Mouse (Mus musculus): ENCODE measurements at regions not wholly inside any gene's neighbourhood (a gene's known extent, or its start where the extent isn't known, plus 50 kb on each side); places are given as distances from the start of the nearest gene placed in this dataset.

GRCm38 (mm10) chr10:66102103-66102502 lies 993.8 kb upstream of the Jmjd1c start:
- no peak for DNase-seq (ENCODE audit: low spot score in 2 of 2)

DNA sequence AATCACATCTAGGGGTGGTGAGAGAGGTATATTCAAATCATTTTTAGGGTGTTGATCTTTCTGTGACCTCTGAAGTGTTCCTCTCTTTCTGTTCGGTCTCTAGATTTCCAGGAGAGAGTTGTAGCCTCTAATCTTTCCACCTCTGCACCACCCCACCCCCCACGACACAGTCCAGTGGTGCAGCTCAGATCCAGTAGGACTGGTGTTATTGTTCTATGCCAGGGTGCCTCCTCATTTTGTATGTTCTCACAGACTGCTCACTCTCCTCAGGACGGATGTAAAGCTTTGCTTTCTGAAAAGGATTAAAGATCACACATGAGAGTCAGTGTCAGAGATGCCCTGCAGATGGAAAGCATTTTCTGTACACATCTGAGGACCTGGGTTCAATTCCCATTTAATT lies 964.6 kb upstream of the Jmjd1c start:
- no peak for DNase-seq (ENCODE audit: low spot score in 2 of 2)

- DNase-seq (ENCODE audit: low spot score in 2 of 2): no peak
Measured at GRCm38 (mm10) chr10:66132025-66132424, 963.9 kb upstream of the Jmjd1c start.

DNA sequence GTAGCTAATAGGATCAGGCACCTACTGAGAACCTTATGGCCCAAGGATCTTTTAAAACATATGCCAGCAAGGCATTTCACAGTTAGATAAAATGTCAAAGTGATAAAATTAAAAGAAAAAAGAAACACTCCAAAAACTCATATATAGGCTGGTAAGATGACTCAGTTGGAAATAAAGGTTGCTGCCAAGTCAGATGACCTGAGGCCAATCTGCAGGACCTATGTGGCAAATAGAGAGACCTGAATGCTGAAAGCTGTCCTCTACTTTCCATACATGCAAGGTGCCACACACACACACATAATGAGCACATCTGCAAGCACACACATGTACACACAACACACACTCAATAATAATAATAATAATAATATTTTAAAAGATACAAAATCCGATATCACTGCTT lies 953.5 kb upstream of the Jmjd1c start:
- DNase-seq (ENCODE audit: low spot score in 2 of 2): no peak

- DNase-seq (ENCODE audit: low spot score in 2 of 2): no peak
Measured at GRCm38 (mm10) chr10:66142910-66143309, 953.0 kb upstream of the Jmjd1c start.

- DNase-seq (ENCODE audit: low spot score in 2 of 2): no peak
Measured at GRCm38 (mm10) chr10:66150966-66151365, 945.0 kb upstream of the Jmjd1c start.

- DNase-seq (ENCODE audit: low spot score in 2 of 2): no peak
Measured at GRCm38 (mm10) chr10:66152777-66153176, 943.1 kb upstream of the Jmjd1c start.

DNA sequence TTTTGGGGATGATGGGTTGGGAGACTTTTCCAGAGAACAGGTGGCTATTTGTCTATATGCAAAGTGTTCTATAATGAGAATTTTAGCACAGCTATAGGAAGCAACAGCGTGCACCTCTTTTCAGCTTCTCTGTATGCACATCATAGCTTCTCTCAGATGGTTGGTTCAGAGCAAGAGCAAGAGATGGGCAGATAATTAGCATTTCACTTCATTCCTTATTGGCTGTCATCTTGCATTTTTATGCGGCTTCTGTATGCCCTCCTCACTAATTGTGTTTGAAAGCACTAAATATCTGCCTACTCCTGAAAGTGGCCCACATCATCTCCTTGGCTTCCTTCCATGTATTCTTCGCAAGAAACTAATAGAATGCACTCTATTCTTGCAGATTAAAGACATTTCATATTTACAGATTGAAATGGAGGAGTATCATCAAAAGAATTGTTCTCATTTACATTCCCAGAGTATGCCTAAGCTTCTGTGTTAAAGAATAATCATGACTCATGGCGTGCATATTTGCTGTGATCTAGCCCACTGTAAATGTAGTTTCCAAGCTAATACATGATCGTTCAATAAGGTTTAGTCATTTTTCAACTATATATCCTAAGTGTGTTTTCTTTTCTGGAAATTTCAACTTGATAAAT lies 934.9 kb upstream of the Jmjd1c start:
- no peak for DNase-seq (ENCODE audit: low spot score in 2 of 2)

- DNase-seq (ENCODE audit: low spot score in 2 of 2): no peak
Measured at GRCm38 (mm10) chr10:66172803-66173202, 923.1 kb upstream of the Jmjd1c start.

- DNase-seq (ENCODE audit: low spot score in 2 of 2): no peak
Measured at GRCm38 (mm10) chr10:66177318-66177717, 918.6 kb upstream of the Jmjd1c start.

GRCm38 (mm10) chr10:66181231-66181630 lies 914.7 kb upstream of the Jmjd1c start:
- no peak for DNase-seq (ENCODE audit: low spot score in 2 of 2)

GRCm38 (mm10) chr10:66183069-66183468 lies 912.9 kb upstream of the Jmjd1c start:
- no peak for DNase-seq (ENCODE audit: low spot score in 2 of 2)

- DNase-seq (ENCODE audit: low spot score in 2 of 2): no peak
Measured at GRCm38 (mm10) chr10:66187038-66187437, 908.9 kb upstream of the Jmjd1c start.

- DNase-seq (ENCODE audit: low spot score in 2 of 2): no peak
Measured at GRCm38 (mm10) chr10:66201115-66201514, 894.8 kb upstream of the Jmjd1c start.

DNA sequence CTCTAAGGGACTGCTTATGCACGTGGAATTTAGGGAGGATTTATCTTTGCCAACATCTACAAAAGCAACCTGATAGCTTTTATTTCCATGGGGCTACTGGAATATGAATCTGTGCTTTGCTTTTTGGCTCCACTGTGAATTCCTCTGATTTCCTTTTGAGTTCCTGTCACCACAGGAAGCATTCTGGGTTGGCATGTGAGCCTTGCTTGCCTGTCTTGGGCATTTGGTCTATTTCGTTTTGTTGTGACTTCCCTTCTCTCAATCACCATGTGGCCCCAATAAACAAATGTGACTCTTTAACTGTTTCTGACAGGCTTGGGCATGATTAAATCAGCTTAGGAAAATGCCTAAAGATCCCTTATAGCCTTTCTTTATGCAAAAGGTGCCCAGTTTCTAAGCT lies 867.8 kb upstream of the Jmjd1c start:
- DNase-seq (ENCODE audit: low spot score in 2 of 2): no peak

DNA sequence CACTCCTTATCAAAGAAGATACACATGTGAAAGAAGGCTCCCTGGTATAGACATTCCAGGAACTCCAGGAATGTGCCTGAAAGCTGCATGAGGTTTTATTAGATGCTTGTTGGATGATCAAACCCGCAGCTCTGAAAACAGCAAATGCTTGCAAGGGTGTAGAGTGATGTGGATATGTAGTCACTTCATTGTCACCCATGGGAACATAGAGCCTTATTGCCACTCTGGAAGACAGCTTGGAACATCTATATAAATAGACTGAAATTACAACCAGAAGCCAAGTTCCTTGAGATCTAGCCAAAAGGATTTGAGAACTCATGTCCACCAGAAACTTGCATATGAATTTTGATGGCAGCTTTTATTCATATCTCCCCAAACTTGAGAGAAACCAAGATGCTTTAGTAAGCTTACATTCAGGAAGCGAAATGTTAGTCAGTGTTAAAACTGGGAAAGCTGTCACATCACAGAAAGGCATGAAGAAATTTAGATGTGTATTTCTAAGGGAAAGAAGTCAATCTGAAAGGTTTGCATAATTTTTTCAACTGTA lies 861.5 kb upstream of the Jmjd1c start:
- no peak for DNase-seq (ENCODE audit: low spot score in 2 of 2)

GRCm38 (mm10) chr10:66256377-66256776 lies 839.5 kb upstream of the Jmjd1c start:
- DNase-seq (ENCODE audit: low spot score in 2 of 2): no peak

- DNase-seq (ENCODE audit: low spot score in 2 of 2): no peak
Measured at GRCm38 (mm10) chr10:66270647-66271270, 825.2 kb upstream of the Jmjd1c start.

GRCm38 (mm10) chr10:66295628-66296027 lies 800.3 kb upstream of the Jmjd1c start:
- no peak for DNase-seq (ENCODE audit: low spot score in 2 of 2)

DNA sequence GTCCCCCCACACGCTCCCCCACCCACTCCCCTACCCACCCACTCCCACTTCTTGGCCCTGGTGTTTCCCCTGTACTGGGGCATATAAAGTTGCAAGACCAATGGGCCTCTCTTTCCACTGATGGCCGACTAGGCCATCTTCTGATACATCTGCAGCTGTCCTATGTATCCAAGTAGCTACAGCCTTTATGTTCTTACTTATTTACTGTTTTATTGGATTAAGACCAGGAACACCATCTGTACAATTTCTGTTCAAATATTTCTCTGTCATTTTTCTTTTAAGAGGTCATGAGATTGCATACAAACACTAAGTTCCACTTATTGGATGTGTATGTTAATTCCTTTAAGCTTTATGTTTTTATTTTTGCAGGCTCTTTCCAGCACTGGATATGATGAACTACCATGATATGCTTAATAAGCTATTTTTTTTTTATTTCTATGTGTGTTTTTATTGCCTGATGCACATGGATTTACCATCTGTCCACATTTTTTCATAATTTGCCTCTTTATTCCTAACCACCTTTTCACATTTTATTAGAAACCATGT lies 792.6 kb upstream of the Jmjd1c start:
- no peak for DNase-seq (ENCODE audit: low spot score in 2 of 2)

GRCm38 (mm10) chr10:66304901-66305300 lies 791.0 kb upstream of the Jmjd1c start:
- DNase-seq (ENCODE audit: low spot score in 2 of 2): no peak

GRCm38 (mm10) chr10:66331166-66331565 lies 764.8 kb upstream of the Jmjd1c start:
- DNase-seq (ENCODE audit: low spot score in 2 of 2): no peak

- no peak for DNase-seq (ENCODE audit: low spot score in 2 of 2)
Measured at GRCm38 (mm10) chr10:66337994-66338393, 757.9 kb upstream of the Jmjd1c start.
